9 mouse cellular contexts compared by ENCODE assay signal in the genomic region with DNA sequence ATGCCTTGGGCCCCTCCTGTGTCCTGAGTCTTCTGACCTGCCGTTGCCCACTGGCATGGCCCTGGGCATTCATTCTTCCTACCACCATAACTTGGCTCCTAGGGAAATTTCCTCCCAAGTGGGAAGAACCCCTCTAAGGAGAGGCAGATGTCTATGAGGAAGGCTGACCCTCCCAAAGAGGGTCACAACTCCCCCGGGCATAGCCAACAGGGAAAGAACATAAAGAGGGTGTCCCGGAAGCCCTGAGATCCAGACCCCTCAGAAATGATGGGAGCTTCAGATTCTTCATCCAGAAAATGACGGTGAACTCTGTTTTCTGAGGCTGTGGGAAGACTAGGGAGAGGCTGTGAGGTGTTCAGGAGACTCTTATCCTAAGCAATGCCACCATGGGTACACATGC. TPM values are rescaled to one million over a fixed set of nuclear protein-coding genes. Genes with fewer than 3 reads are reported as not detected.
DNase-seq lines count a peak whose midpoint lies in the region; ATAC-seq and TF ChIP-seq lines count a peak whose summit lies in the region.
"Had no signal": no experiment of that assay in that cellular context is flagged by ENCODE, and none has a peak within 500 bp of the region (broad histone marks: within the 10 kb centered on the region; RNA-seq: fewer than 3 reads in every experiment).

No protein-coding gene starts in this region.

- no peak overlapping the region for H3K4me3 ChIP-seq in heart, embryonic 13.5 days
- no peak overlapping the region for H3K4me3 ChIP-seq in thymus, adult 2 months (ENCODE audit: control insufficient read depth, insufficient read depth, low read length)
- H3K4me3 ChIP-seq in limb, embryonic 14.5 days (replicated peaks; ENCODE audit: low read length) = no peak overlapping the region

- TF ChIP-seq CTCF in thymus, adult 2 months (IDR thresholded peaks at IDR 0.05; ENCODE audit: borderline replicate concordance, control insufficient read depth, extremely low read depth, insufficient read depth, low read length, poor library complexity) = no peak

- 88% methylated on average over 4 of the region's 4 CpGs for WGBS in heart, embryonic 13.5 days
- WGBS in thymus, adult 2 months = 86% methylated on average over 4 of the region's 4 CpGs
- 88% methylated on average over 4 of the region's 4 CpGs for WGBS in limb, embryonic 14.5 days

- H3K36me3 ChIP-seq in heart, embryonic 13.5 days = no peaks in the 10 kb centered on the region
- H3K36me3 ChIP-seq in thymus, adult 2 months (ENCODE audit: control insufficient read depth, insufficient read depth, low read length) = no peaks in the 10 kb centered on the region
- no peaks in the 10 kb centered on the region for H3K36me3 ChIP-seq in limb, embryonic 14.5 days (ENCODE audit: control insufficient read depth, insufficient read depth, low read length)

- H3K4me2 ChIP-seq in heart, embryonic 13.5 days = no peak overlapping the region
- 0 out of 2 replicates have a peak overlapping the region, but pooled peaks have one; percentile 11 for H3K4me2 ChIP-seq in limb, embryonic 14.5 days (replicated peaks; ENCODE audit: low read depth, low read length, severe bottlenecking)

- intact Hi-C loops in heart, postnatal 25 days (cut with DNase I) = no loop called here

- DNase-seq in heart, postnatal 25 days (ENCODE audit: low spot score) = no peak
- no peak for DNase-seq in thymus, adult 2 months
- no peak for DNase-seq in thymus, postnatal 25 days
- no peak for DNase-seq in limb, embryonic 14.5 days (ENCODE audit: low spot score)
- no peak for DNase-seq in right cerebral cortex, adult 18-20 months
- no peak for DNase-seq in ovary, postnatal 14 days (ENCODE audit: low spot score)
- DNase-seq in adrenal gland, postnatal 36 days = no peak

- no peak for TF ChIP-seq POLR2A in thymus, adult 2 months (IDR thresholded peaks at IDR 0.05; ENCODE audit: control insufficient read depth, extremely low read depth, insufficient read depth, low read length, poor library complexity)
- TF ChIP-seq POLR2A in limb, embryonic 14.5 days (IDR thresholded peaks at IDR 0.05; ENCODE audit: borderline replicate concordance, extremely low read depth, insufficient read depth, insufficient read length) = no peak

- peaks cover 84% of the 10 kb centered on the region for H3K4me1 ChIP-seq in heart, embryonic 13.5 days
- H3K4me1 ChIP-seq in thymus, adult 2 months (replicated peaks; ENCODE audit: control insufficient read depth, insufficient read depth, low read length) = peaks cover 70% of the 10 kb centered on the region
- peaks cover 53% of the 10 kb centered on the region for H3K4me1 ChIP-seq in limb, embryonic 14.5 days (ENCODE audit: control insufficient read depth, insufficient read depth, low read length)

- peak overlapping the region; percentile 66 for H3K9ac ChIP-seq in heart, embryonic 13.5 days
- no peak overlapping the region for H3K9ac ChIP-seq in limb, embryonic 14.5 days (ENCODE audit: low read depth, low read length, severe bottlenecking)

- H3K27ac ChIP-seq in heart, embryonic 13.5 days (replicated peaks) = peak overlapping the region; percentile 99
- H3K27ac ChIP-seq in thymus, adult 2 months (ENCODE audit: control insufficient read depth, insufficient read depth, low read length) = peak overlapping the region; percentile 10; the same call in 1 of the 2 replicates
- peak overlapping the region; percentile 50 for H3K27ac ChIP-seq in limb, embryonic 14.5 days (replicated peaks; ENCODE audit: low read depth, low read length)

- ATAC-seq in heart, embryonic 13.5 days (ENCODE audit: extremely low read depth, insufficient number of reproducible peaks, low FRiP score, low TSS enrichment) = no peak
- ATAC-seq in limb, embryonic 14.5 days (ENCODE audit: low FRiP score, low read depth) = no peak

- H3K27me3 ChIP-seq in heart, embryonic 13.5 days (replicated peaks) = no peaks in the 10 kb centered on the region
- no peaks in the 10 kb centered on the region for H3K27me3 ChIP-seq in thymus, adult 2 months (ENCODE audit: control insufficient read depth, insufficient read depth, low read length)
- no peaks in the 10 kb centered on the region for H3K27me3 ChIP-seq in limb, embryonic 14.5 days (ENCODE audit: control insufficient read depth, insufficient read depth, low read length)

- H3K9me3 ChIP-seq in heart, embryonic 13.5 days = no peaks in the 10 kb centered on the region
- no peaks in the 10 kb centered on the region for H3K9me3 ChIP-seq in limb, embryonic 14.5 days (ENCODE audit: control insufficient read depth, low read length)

RNA-seq across cellular contexts. Expression of gene Chit1, which starts 15.3 kb away (rescaled TPM):
- 0.59 and 0.75 TPM in 2 replicates for polyA plus RNA-seq in heart, embryonic 13.5 days (2015; fragmentation: Nextera tagmentation; extraction: Ambion mirVana)
- total RNA-seq in heart, postnatal 25 days (2021) = not detected
- polyA plus RNA-seq in thymus, adult 2 months (2012; rRNA removed) = 0.54 and 0.78 TPM in 2 replicates
- polyA plus RNA-seq in limb, embryonic 14.5 days (2012; rRNA removed) = 0.33 TPM in 2 replicates
- polyA plus RNA-seq in limb, embryonic 14.5 days (2014; fragmentation: Nextera tagmentation; extraction: Ambion mirVana) = 0.18 and 0.30 TPM in 2 replicates
- not detected for total RNA-seq in adrenal gland, postnatal 36 days (2021)

RNA-seq across cellular contexts. Expression of gene Btg2, which starts 16.8 kb away (rescaled TPM):
- polyA plus RNA-seq in heart, embryonic 13.5 days (2015; fragmentation: Nextera tagmentation; extraction: Ambion mirVana) = 33.1 and 37.0 TPM in 2 replicates
- total RNA-seq in heart, postnatal 25 days (2021) = 10 to 100 TPM; 25.7 to 29.2 TPM
- 432 and 481 TPM in 2 replicates for polyA plus RNA-seq in thymus, adult 2 months (2012; rRNA removed)
- polyA plus RNA-seq in limb, embryonic 14.5 days (2012; rRNA removed) = 18.6 TPM in 2 replicates
- 26.2 and 26.4 TPM in 2 replicates for polyA plus RNA-seq in limb, embryonic 14.5 days (2014; fragmentation: Nextera tagmentation; extraction: Ambion mirVana)
- 10 to 100 TPM; 38.7 to 39.1 TPM for total RNA-seq in adrenal gland, postnatal 36 days (2021)

RNA-seq across cellular contexts. Expression of gene Fmod, which starts 58.7 kb away (rescaled TPM):
- polyA plus RNA-seq in heart, embryonic 13.5 days (2015; fragmentation: Nextera tagmentation; extraction: Ambion mirVana) = 22.8 and 26.3 TPM in 2 replicates
- 10 to 100 TPM; 11.6 to 12.1 TPM for total RNA-seq in heart, postnatal 25 days (2021)
- 3.5 and 4.4 TPM in 2 replicates for polyA plus RNA-seq in thymus, adult 2 months (2012; rRNA removed)
- 86.7 and 105 TPM in 2 replicates for polyA plus RNA-seq in limb, embryonic 14.5 days (2012; rRNA removed)
- 75.1 and 79.5 TPM in 2 replicates for polyA plus RNA-seq in limb, embryonic 14.5 days (2014; fragmentation: Nextera tagmentation; extraction: Ambion mirVana)
- 1 to 10 TPM; 9.3 to 9.8 TPM for total RNA-seq in adrenal gland, postnatal 36 days (2021)
- total RNA-seq: granulocyte monocyte progenitor cell, adult 5-6 weeks had no signal

Comparison
In these comparisons a context has a peak if more than half of its experiments do, and no peak if none do; other contexts are left out.
1. H3K27ac ChIP-seq: peak in every context shown above with its lines; median percentile 99 in heart, embryonic 13.5 days; 50 in limb, embryonic 14.5 days; 10 in thymus, adult 2 months.
2. RNA of gene Btg2, which starts 16.8 kb away (polyA plus RNA-seq): 432 to 481 TPM in thymus, adult 2 months; 33.1 to 37.0 TPM in heart, embryonic 13.5 days and 18.6 to 26.4 TPM in limb, embryonic 14.5 days; every median in the first group is over 10 times any median in the second.